Mouse (Mus musculus) thymus, adult 2 months (tissue): Measurements from ENCODE around the gene Olfr1229. TPM values are rescaled to one million over a fixed set of nuclear protein-coding genes. Genes with fewer than 3 reads are reported as not detected.

Source experiments
- DNase-seq: peaks from one replicate; pipeline ENCODE4 v3.0.0; 2021
- H3K27ac ChIP-seq: fragments of 200-500 bp; 2 replicates; pipeline ENCODE4 v1.5.1; 2012; ENCODE audit warnings: low read length, control low read depth; ENCODE audit not compliant: control insufficient read depth, insufficient read depth
- H3K27me3 ChIP-seq: fragments of 200-500 bp; 2 replicates; pipeline ENCODE4 v1.6.1; 2012; ENCODE audit warnings: mild to moderate bottlenecking, low read length, moderate library complexity, mixed read lengths; ENCODE audit not compliant: control insufficient read depth, insufficient read depth
- H3K36me3 ChIP-seq: fragments of 200-500 bp; 2 replicates; pipeline ENCODE4 v1.6.1; 2012; ENCODE audit warnings: mild to moderate bottlenecking, low read length, moderate library complexity; ENCODE audit not compliant: control insufficient read depth, insufficient read depth
- H3K4me1 ChIP-seq: fragments of 200-500 bp; replicated peaks from 2 replicates; pipeline ENCODE4 v1.6.1; 2012; ENCODE audit warnings: low read length; ENCODE audit not compliant: control insufficient read depth, insufficient read depth
- H3K4me3 ChIP-seq: fragments of 200-500 bp; 2 replicates; pipeline ENCODE4 v1.5.1; 2012; ENCODE audit warnings: mild to moderate bottlenecking, low read length, control low read depth, moderate library complexity; ENCODE audit not compliant: control insufficient read depth, insufficient read depth
- CTCF ChIP-seq: fragments of 200-500 bp; IDR thresholded peaks from 2 replicates; pipeline ENCODE4 v1.5.1; 2012; ENCODE audit warnings: mild to moderate bottlenecking, control low read depth, low read length, moderate library complexity, borderline replicate concordance; ENCODE audit not compliant: control insufficient read depth, poor library complexity, insufficient read depth; ENCODE audit errors: extremely low read depth
- POLR2A ChIP-seq: fragments of 200-500 bp; IDR thresholded peaks from 2 replicates; pipeline ENCODE4 v1.6.1; 2012; ENCODE audit warnings: mild to moderate bottlenecking, low read length, control low read depth, moderate library complexity; ENCODE audit not compliant: control insufficient read depth, poor library complexity, insufficient read depth; ENCODE audit errors: extremely low read depth
- WGBS: fragments of 180-500 bp; shearing (Covaris S2); methylation state at CpG from one replicate; pipeline ENCODE4 v1.1.7; 2018; 5-methylcytosine and 5-hydroxymethylcytosine counted together
- polyA plus RNA-seq: library from polyadenylated mRNA; depleted of rRNA; stranded (reverse); fragments of >200 nt; gene quantifications from 2 replicates; pipeline ENCODE4 v1.2.3, GENCODE M21; 2012; rRNA removed

The Olfr1229 gene
- not detected in 2 replicates for polyA plus RNA-seq

DNA sequence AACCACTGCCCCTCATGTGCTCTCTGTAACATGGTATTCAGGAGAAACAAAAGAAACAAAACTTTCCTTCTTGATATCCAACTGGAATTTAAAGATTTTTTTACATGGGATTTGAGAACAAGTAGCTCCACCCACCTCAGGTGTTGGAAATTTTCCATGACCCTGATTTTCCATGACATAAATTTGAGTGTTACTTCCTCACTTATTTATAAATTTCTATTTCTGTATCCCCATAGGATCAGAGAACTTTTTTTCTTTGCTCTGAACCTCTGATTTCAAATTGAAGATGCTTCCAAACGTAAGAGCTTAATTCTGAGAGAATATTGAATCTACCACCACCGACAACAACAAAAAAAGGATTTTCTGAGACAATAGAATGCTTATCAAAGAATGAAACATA, at the start of gene Olfr1229:
TSS of gene Olfr1229 (minus strand) at position 101 of the 400 bp plus-strand sequence.
- no peak within 1 kb of the TSS for H3K4me3 ChIP-seq
- no peak for TF ChIP-seq CTCF
- no peak for TF ChIP-seq POLR2A
- H3K27ac ChIP-seq, result no peak within 1 kb of the TSS
- H3K27me3 ChIP-seq, result no peaks in the 10 kb centered on the region
- no peaks in the 10 kb centered on the region for H3K36me3 ChIP-seq
- no peaks in the 10 kb centered on the region for H3K4me1 ChIP-seq
- 81% methylated on average over 2 of the region's 2 CpGs for WGBS
- DNase-seq, result no peak

DNA sequence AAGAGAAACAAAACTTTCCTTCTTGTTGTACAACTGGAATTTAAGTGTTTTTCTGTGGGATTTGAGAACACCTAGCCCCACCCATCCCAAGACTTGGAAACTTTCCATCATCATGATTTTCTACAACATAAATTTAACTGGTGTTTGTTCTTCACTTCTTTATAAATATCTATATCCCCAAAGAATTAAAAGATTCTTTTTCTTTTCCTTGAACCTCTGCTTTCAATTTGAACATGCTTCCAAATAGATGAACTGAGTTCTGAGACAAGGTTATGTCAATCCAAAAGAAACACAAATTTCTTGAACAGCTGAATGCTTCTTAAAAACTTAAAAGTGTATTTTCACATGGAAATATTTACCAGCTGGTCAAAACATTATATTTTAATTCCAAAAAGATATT, 41.8 kb upstream of the Olfr1229 start, which contains the start of gene Olfr1232:
TSS of gene Olfr1232 (minus strand) at position 101 of the 400 bp plus-strand sequence.
- no peaks in the 10 kb centered on the region for H3K4me1 ChIP-seq
- no peak within 1 kb of the TSS for H3K4me3 ChIP-seq
- no peak within 1 kb of the TSS for H3K27ac ChIP-seq
- TF ChIP-seq CTCF, result no peak
- no peak for TF ChIP-seq POLR2A
- no peaks in the 10 kb centered on the region for H3K36me3 ChIP-seq
- DNase-seq, result no peak
- H3K27me3 ChIP-seq, result no peaks in the 10 kb centered on the region

DNA sequence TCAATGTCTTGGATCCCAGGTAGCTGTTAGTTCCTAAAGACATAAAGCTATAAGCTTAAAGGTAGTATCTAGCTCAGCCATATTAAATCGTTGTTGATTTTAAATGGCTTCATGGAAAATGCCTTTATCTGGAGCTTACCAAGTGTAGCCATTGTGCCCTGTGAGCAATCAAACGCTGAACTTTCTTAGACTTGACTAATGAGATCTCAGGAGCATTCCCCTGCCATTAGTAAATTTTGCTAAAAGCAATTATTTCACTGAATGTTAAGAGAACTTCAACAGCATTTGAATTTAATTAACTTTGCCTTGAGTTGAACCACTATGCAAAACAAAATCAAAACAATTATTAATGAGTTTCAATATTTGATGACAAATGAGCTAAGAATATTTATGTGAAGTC, 19.2 kb upstream of the Olfr1229 start, which contains the start of gene Olfr1231:
TSS of gene Olfr1231 (minus strand) at position 101 of the 400 bp plus-strand sequence.
- Histone ChIP-seq H3K4me3 (no peak within 1 kb of the TSS), H3K4me1 (no peaks in the 10 kb centered on the region), H3K27me3 (no peaks in the 10 kb centered on the region), H3K27ac (no peak within 1 kb of the TSS), H3K36me3 (no peaks in the 10 kb centered on the region)
- TF ChIP-seq POLR2A, result no peak
- no peak for TF ChIP-seq CTCF
- WGBS, result 87% methylated on average over 2 of the region's 2 CpGs
- DNase-seq, result no peak

DNA sequence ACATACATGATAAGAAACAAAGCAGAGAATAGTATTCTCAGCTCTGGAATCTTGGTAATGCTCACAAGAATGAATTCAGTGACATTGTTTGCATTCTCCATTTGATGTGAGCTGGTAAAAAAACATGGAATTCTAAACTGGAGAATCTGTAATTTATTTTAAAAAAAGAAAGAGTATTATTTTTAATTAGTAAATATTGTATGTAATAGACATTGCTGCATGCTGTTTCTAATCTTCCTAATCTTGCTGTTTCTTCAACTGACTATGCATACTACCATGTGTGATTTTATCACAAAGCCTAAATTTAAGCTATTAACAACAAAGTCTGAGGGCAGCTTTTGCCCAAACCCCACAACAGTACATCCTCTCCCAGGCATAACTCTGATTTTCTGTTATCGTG, 9.4 kb upstream of the Olfr1229 start, which contains the start of gene Olfr1230:
TSS of gene Olfr1230 (minus strand) at position 101 of the 400 bp plus-strand sequence.
- TF ChIP-seq POLR2A (no peak), CTCF (no peak)
- no peaks in the 10 kb centered on the region for H3K4me1 ChIP-seq
- 93% methylated on average over 1 of the region's 1 CpGs for WGBS
- H3K36me3 ChIP-seq, result no peaks in the 10 kb centered on the region
- DNase-seq, result no peak
- no peaks in the 10 kb centered on the region for H3K27me3 ChIP-seq
- no peak within 1 kb of the TSS for H3K27ac ChIP-seq
- no peak within 1 kb of the TSS for H3K4me3 ChIP-seq

DNA sequence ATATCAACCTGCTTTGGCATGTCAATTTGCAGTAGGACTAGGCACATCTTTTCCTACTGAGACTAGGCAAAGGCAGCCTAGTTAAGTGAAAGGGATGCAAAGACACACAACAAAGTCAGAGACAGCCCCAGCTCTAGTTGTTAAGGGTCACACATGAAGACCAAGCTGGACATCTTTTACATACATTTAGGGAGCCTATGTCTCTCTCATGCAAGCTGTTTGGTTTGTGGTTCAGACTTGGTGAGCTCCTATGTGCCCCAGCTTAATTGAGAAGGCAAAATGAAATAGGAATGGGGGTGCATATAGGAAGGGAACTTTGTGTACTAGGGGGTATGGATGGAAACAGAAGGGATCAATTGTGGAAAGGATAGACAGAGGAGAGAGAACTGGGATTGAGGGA, 33.9 kb downstream of the Olfr1229 start, which contains the start of gene Olfr1228:
TSS of gene Olfr1228 (minus strand) at position 101 of the 400 bp plus-strand sequence.
- TF ChIP-seq POLR2A (no peak), CTCF (no peak)
- no peak for DNase-seq
- Histone ChIP-seq H3K4me1 (no peaks in the 10 kb centered on the region), H3K27me3 (no peaks in the 10 kb centered on the region), H3K27ac (no peak within 1 kb of the TSS), H3K36me3 (no peaks in the 10 kb centered on the region), H3K4me3 (no peak within 1 kb of the TSS)

Other genes starting within 250 kb of the Olfr1229 start
- gene Olfr1218, start 226.8 kb downstream of the Olfr1229 start, polyA plus RNA-seq, result not detected in 2 replicates
- gene Olfr1219, start 204.5 kb downstream of the Olfr1229 start, polyA plus RNA-seq, result not detected in 2 replicates
- not detected in 2 replicates for gene Olfr1220, start 181.2 kb downstream of the Olfr1229 start, polyA plus RNA-seq
- gene Olfr1221, start 170.7 kb downstream of the Olfr1229 start, polyA plus RNA-seq, result not detected in 2 replicates
- not detected in 2 replicates for gene Olfr1222, start 155.0 kb downstream of the Olfr1229 start, polyA plus RNA-seq
- not detected in 2 replicates for gene Olfr1223, start 136.5 kb downstream of the Olfr1229 start, polyA plus RNA-seq
- not detected in 2 replicates for gene Olfr1224-ps1, start 123.9 kb downstream of the Olfr1229 start, polyA plus RNA-seq
- not detected in 2 replicates for gene Olfr1225, start 113.3 kb downstream of the Olfr1229 start, polyA plus RNA-seq
- gene Olfr1226, start 88.0 kb downstream of the Olfr1229 start, polyA plus RNA-seq, result not detected in 2 replicates
- not detected in 2 replicates for gene Olfr1228, start 34.0 kb downstream of the Olfr1229 start, polyA plus RNA-seq
- gene Olfr1230, start 9.3 kb upstream of the Olfr1229 start, polyA plus RNA-seq, result not detected in 2 replicates
- gene Olfr1231, start 19.1 kb upstream of the Olfr1229 start, polyA plus RNA-seq, result not detected in 2 replicates
- not detected in 2 replicates for gene Olfr1232, start 41.7 kb upstream of the Olfr1229 start, polyA plus RNA-seq
- not detected in 2 replicates for gene Olfr1233, start 54.4 kb upstream of the Olfr1229 start, polyA plus RNA-seq
- gene Olfr1234, start 76.9 kb upstream of the Olfr1229 start, polyA plus RNA-seq, result not detected in 2 replicates
- gene Olfr1238, start 121.7 kb upstream of the Olfr1229 start, polyA plus RNA-seq, result not detected in 2 replicates
- not detected in 2 replicates for gene Olfr1239, start 132.4 kb upstream of the Olfr1229 start, polyA plus RNA-seq
- gene Olfr1240, start 155.0 kb upstream of the Olfr1229 start, polyA plus RNA-seq, result not detected in 2 replicates
- not detected in 2 replicates for gene Olfr1241, start 199.1 kb upstream of the Olfr1229 start, polyA plus RNA-seq
- not detected in 2 replicates for gene Olfr1242, start 210.3 kb upstream of the Olfr1229 start, polyA plus RNA-seq
- not detected in 2 replicates for gene Olfr1243, start 243.5 kb upstream of the Olfr1229 start, polyA plus RNA-seq